Mouse (Mus musculus): ENCODE measurements around the gene Tmem274. TPM values are rescaled to one million over a fixed set of nuclear protein-coding genes. Genes with fewer than 3 reads are reported as not detected.
A peak's percentile ranks its signal among the peaks of the same experiment; 100 is the strongest.

Gene Tmem274
- polyA plus RNA-seq, 1 experiment from 2014 or later, result 0.37 TPM

DNA sequence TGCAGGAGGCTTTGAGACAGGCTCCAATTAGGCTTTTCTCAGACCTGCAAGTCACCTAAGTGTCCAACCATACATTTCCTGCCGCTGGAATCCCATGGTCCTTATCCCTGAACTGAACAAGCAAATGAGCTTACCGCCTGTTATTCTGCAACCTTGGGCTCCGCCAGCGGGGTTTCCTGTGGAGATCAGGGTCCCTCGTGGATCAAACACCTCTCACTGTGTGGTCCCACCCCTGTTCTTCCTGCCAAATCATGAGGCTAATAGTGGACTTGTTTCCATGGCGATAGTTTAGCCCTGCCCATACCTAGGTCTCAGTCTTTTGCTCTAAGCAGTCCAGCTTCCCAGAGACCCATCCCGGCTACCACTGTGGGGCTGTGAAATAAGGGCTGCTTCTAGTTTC, 49.2 kb downstream of the Tmem274 start:
- H3K27me3 ChIP-seq, result no peaks in the 10 kb centered on the region
- H3K4me2 ChIP-seq, result no peak overlapping the region
- no peak overlapping the region for H3K4me3 ChIP-seq
- ATAC-seq (ENCODE audit: insufficient number of reproducible peaks, insufficient read depth, low FRiP score, low TSS enrichment, low read depth), result no peak
- 46% methylated on average over 7 of the region's 7 CpGs for WGBS
- peaks cover 25% of the 10 kb centered on the region for H3K4me1 ChIP-seq
- H3K9ac ChIP-seq, result peak overlapping the region; percentile 53; the same call in 1 of the 2 replicates
- no peak overlapping the region for H3K27ac ChIP-seq
- H3K9me3 ChIP-seq, result no peaks in the 10 kb centered on the region
- no peaks in the 10 kb centered on the region for H3K36me3 ChIP-seq

DNA sequence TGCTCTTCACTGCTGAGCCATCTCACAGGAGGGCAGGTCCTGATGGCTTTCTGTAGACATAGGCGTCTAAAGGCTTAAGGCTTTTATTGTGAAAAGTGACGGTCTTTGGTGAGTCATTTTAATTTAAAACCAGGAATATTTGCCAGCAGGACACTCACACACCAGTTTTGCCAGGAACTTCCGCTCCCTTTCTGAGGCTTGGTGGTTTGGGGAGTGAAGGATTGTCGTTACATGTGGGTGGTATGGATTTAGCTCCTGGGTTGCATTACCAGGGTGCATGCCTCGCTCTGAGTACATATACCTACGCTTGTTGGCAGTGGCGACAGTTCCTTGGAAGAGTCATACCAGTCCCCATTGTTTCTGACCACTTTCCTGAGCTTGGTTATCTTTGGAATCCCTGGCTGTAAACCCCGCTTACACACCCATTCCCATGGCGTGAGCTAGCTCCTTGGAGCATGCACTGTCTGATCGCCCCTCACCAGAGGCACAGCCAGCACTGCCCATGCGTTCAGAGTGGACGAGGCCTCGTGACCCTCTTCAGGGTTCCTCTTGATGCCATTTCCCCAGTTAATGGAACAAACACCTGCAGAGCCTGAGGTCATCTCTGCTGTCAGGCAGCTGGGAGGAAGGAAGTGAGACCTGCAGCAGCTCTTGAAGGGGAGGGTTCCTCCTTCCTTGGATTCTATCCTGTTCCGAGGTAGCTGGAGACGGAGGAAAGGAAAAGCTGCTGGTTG, 50.6 kb downstream of the Tmem274 start:
- ATAC-seq (ENCODE audit: insufficient number of reproducible peaks, insufficient read depth, low FRiP score, low TSS enrichment, low read depth), result no peak
- H3K4me2 ChIP-seq, result no peak overlapping the region

DNA sequence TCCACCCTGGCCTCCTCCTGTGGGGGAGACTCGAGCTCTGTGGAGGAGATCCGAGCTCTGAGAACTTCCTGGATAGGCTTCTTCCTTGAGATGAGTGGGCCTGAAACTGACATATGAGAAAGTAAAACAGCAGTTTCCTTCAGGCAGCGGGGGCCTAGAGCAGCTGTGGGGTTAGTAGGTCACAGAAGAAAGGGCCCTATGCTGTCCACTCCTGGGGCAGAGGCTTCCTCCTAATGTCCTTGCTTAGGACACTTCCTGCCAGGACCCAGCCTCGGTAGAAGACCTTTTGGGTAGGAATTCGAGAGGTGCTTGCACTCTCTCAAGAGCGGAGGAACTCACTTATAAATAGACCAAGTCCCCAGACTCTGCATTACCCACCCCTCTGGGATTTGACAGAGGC, 52.5 kb downstream of the Tmem274 start:
- no peaks in the 10 kb centered on the region for H3K27me3 ChIP-seq
- H3K9ac ChIP-seq, result no peak overlapping the region
- H3K9me3 ChIP-seq, result no peaks in the 10 kb centered on the region
- H3K4me2 ChIP-seq, result no peak overlapping the region
- no peak overlapping the region for H3K4me3 ChIP-seq
- peaks cover 24% of the 10 kb centered on the region for H3K4me1 ChIP-seq
- 0 out of 2 replicates have a peak, but pooled peaks cover 8% of the 10 kb centered on the region for H3K36me3 ChIP-seq
- ATAC-seq (ENCODE audit: insufficient number of reproducible peaks, insufficient read depth, low FRiP score, low TSS enrichment, low read depth), result no peak
- 46% methylated on average over 6 of the region's 6 CpGs for WGBS
- peak overlapping the region; percentile 11; the same call in 1 of the 2 replicates for H3K27ac ChIP-seq

More for the DNA sequence above, 50.6 kb downstream of the Tmem274 start:
- Histone ChIP-seq H3K27ac (no peak overlapping the region), H3K36me3 (0 out of 2 replicates have a peak, but pooled peaks cover 4% of the 10 kb centered on the region), H3K9me3 (no peaks in the 10 kb centered on the region), H3K27me3 (no peaks in the 10 kb centered on the region), H3K4me1 (peaks cover 25% of the 10 kb centered on the region), H3K4me3 (no peak overlapping the region), H3K9ac (0 out of 2 replicates have a peak overlapping the region, but pooled peaks have one; percentile 21)
- 73% methylated on average over 15 of the region's 15 CpGs for WGBS

Other genes starting within 250 kb of the Tmem274 start
- 42.8 and 53.9 TPM in 2 replicates for gene Kif1b, start 169.7 kb upstream of the Tmem274 start, polyA plus RNA-seq (2015; fragmentation: Nextera tagmentation; extraction: Ambion mirVana)
- gene Ube4b, start 50.6 kb upstream of the Tmem274 start, polyA plus RNA-seq (2015; fragmentation: Nextera tagmentation; extraction: Ambion mirVana), result 48.7 and 49.4 TPM in 2 replicates
- 0.52 TPM in 1 of 2 replicates, not detected in the other for gene Rbp7, start 22.4 kb upstream of the Tmem274 start, polyA plus RNA-seq (2015; fragmentation: Nextera tagmentation; extraction: Ambion mirVana)
- 9.2 and 10.2 TPM in 2 replicates for gene Nmnat1, start 7.8 kb downstream of the Tmem274 start, polyA plus RNA-seq (2015; fragmentation: Nextera tagmentation; extraction: Ambion mirVana)
- 56.5 TPM in 2 replicates for gene Lzic, start 7.9 kb downstream of the Tmem274 start, polyA plus RNA-seq (2015; fragmentation: Nextera tagmentation; extraction: Ambion mirVana)
- 65.4 and 65.6 TPM in 2 replicates for gene Ctnnbip1, start 40.9 kb downstream of the Tmem274 start, polyA plus RNA-seq (2015; fragmentation: Nextera tagmentation; extraction: Ambion mirVana)
- 21.5 and 51.2 TPM in 2 replicates for gene Clstn1, start 109.1 kb downstream of the Tmem274 start, polyA plus RNA-seq (2015; fragmentation: Nextera tagmentation; extraction: Ambion mirVana)
- gene Pik3cd, start 225.2 kb downstream of the Tmem274 start, polyA plus RNA-seq (2015; fragmentation: Nextera tagmentation; extraction: Ambion mirVana), result 4.4 and 4.9 TPM in 2 replicates